Mouse (Mus musculus) testis, adult 2 months (tissue): ENCODE data around the gene 0610030E20Rik.
A peak's percentile ranks its signal among the peaks of the same experiment; 100 is the strongest.

ENCODE experiments used
- CTCF ChIP-seq: fragments of 200-500 bp; IDR thresholded peaks from 2 replicates; pipeline ENCODE4 v1.5.1; 2012; ENCODE audit warnings: low read depth, mild to moderate bottlenecking, inconsistent platforms, low read length, moderate library complexity; ENCODE audit not compliant: control insufficient read depth, insufficient read depth, insufficient replicate concordance
- POLR2A ChIP-seq: fragments of 200-500 bp; IDR thresholded peaks from 2 replicates; pipeline ENCODE4 v1.6.1; 2012; ENCODE audit warnings: low read depth, mild to moderate bottlenecking, inconsistent platforms, low read length, moderate library complexity; ENCODE audit not compliant: control insufficient read depth

GRCm38 (mm10) chr6:72345074-72345567 is 2.0 kb upstream of the 0610030E20Rik start, which contains the start of gene Usp39:
- TF ChIP-seq CTCF: no peak
- peak; percentile 86 for TF ChIP-seq POLR2A
